In the genomic region with DNA sequence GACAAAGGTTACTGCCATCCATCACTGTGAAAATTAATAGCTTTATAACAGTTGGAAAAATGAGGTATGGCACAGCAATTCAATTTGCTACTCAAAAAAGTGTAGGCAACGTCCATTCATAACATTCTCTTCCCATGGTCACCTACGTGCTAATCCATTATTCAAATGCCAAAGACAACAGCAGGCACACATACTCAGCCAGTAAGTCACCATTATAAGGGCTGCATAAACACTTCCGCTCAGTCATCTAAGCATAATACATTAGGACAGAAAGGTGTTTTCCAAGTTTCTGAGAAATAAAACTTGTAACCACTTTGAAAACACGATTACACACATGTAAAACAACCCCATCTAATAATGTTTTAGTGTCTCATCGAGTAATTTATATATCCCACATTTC, we compare ENCODE assay signal across 20 mouse cellular contexts.
"Had no signal": no experiment of that assay in that cellular context is flagged by ENCODE, and none has a peak within 500 bp of the region (broad histone marks: within the 10 kb centered on the region; RNA-seq: fewer than 3 reads in every experiment).

No protein-coding gene starts in this region.

- H3K27ac ChIP-seq: liver, embryonic 14.5 days; lung, embryonic 15.5 days; macrophage; midbrain, embryonic 13.5 days; midbrain, embryonic 15.5 days; neural tube, embryonic 13.5 days; neural tube, embryonic 15.5 days had no signal

- H3K4me2 ChIP-seq: lung, embryonic 15.5 days; midbrain, embryonic 11.5 days; midbrain, embryonic 13.5 days; midbrain, embryonic 15.5 days; neural tube, embryonic 13.5 days; neural tube, embryonic 15.5 days had no signal

- H3K36me3 ChIP-seq: lung, embryonic 15.5 days; midbrain, embryonic 13.5 days; midbrain, embryonic 15.5 days; neural tube, embryonic 13.5 days; neural tube, embryonic 15.5 days had no signal

- H3K27me3 ChIP-seq: lung, embryonic 15.5 days; megakaryocyte, embryonic 14.5 days; midbrain, embryonic 13.5 days; midbrain, embryonic 15.5 days; neural tube, embryonic 13.5 days; neural tube, embryonic 15.5 days had no signal

- H3K4me1 ChIP-seq: lung, embryonic 15.5 days; megakaryocyte, embryonic 14.5 days; midbrain, embryonic 13.5 days; midbrain, embryonic 15.5 days; neural tube, embryonic 13.5 days; neural tube, embryonic 15.5 days had no signal

- H3K9ac ChIP-seq: liver, embryonic 14.5 days; lung, embryonic 15.5 days; midbrain, embryonic 13.5 days; midbrain, embryonic 15.5 days; neural tube, embryonic 13.5 days; neural tube, embryonic 15.5 days had no signal

- ATAC-seq: lung, postnatal 0 days; midbrain, embryonic 13.5 days; midbrain, embryonic 15.5 days had no signal

- DNase-seq: lung, adult 2 months; lung, postnatal 14 days; lung, postnatal 36 days; right cerebral cortex, adult 18-20 months; right cerebral cortex, postnatal 25 days; right cerebral cortex, postnatal 4 days; spleen, adult 18-20 months; thymus, adult 18-20 months; thymus, postnatal 14 days; thymus, postnatal 36 days had no signal

- H3K4me3 ChIP-seq: lung, embryonic 15.5 days; megakaryocyte, embryonic 14.5 days; midbrain, embryonic 13.5 days; midbrain, embryonic 15.5 days; neural tube, embryonic 13.5 days; neural tube, embryonic 15.5 days had no signal

- H3K9me3 ChIP-seq: lung, embryonic 15.5 days; megakaryocyte, embryonic 14.5 days; midbrain, embryonic 13.5 days; midbrain, embryonic 15.5 days; neural tube, embryonic 13.5 days; neural tube, embryonic 15.5 days had no signal
